Mouse (Mus musculus) urinary bladder, postnatal 0 days (tissue): ENCODE results near the gene Tunar. TPM values are rescaled to one million over a fixed set of nuclear protein-coding genes. Genes with fewer than 3 reads are reported as not detected.

Source experiments
- polyA plus RNA-seq: library from polyadenylated mRNA; unstranded; fragments of >200 nt; fragmentation: Nextera tagmentation; extraction: Ambion mirVana; gene quantifications from 2 replicates; pipeline ENCODE4 v1.2.1, GENCODE M21; 2015

Tunar gene
- polyA plus RNA-seq: not detected in 2 replicates

DNA sequence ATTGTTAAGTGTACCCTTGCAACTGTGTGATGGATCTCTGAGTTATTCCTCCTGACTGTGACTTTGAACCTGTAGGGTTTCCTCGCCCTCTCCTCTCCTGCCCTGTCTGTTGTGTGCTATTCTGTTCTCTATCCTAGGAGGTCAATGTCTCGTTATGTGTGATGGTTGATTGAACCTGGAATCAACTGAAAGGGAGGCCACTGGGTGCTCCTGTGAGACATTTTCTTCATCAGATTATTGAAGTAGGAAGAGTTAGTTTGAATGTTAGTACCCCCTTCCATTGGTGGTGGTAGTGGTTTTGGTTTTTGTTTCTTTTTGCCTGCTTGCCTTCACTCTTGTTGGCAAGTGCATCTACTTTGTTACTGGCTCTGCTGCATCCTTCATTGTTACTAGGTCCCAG is at the start of gene Tunar:
Tunar (plus strand) TSS at position 301 of the 400 bp plus-strand sequence.

Other genes starting within 250 kb of the Tunar start
- not detected in 2 replicates for gene Tcl1b2, start 187.9 kb upstream of the Tunar start, polyA plus RNA-seq
- gene Tcl1b1, start 174.2 kb upstream of the Tunar start, polyA plus RNA-seq: not detected in 2 replicates
- gene Tcl1b5, start 157.5 kb upstream of the Tunar start, polyA plus RNA-seq: not detected in 2 replicates
- not detected in 2 replicates for gene Tcl1b3, start 142.8 kb upstream of the Tunar start, polyA plus RNA-seq
- not detected in 2 replicates for gene Tcl1b4, start 131.9 kb upstream of the Tunar start, polyA plus RNA-seq
- not detected in 2 replicates for gene Tcl1, start 111.1 kb upstream of the Tunar start, polyA plus RNA-seq
- gene D430019H16Rik, start 120.0 kb downstream of the Tunar start, polyA plus RNA-seq: 0.14 and 0.27 TPM in 2 replicates
- 8.8 and 9.4 TPM in 2 replicates for gene Bdkrb2, start 229.4 kb downstream of the Tunar start, polyA plus RNA-seq